Mouse (Mus musculus): Measurements from ENCODE around the gene Bbs9.

GRCm38 (mm10) chr9:22702812-22703367, 227.4 kb downstream of the Bbs9 start:
- no peak for TF ChIP-seq CTCF (conservative IDR thresholded peaks at IDR 0.05 in 1 of 2, IDR thresholded peaks at IDR 0.05 in 1 of 2; ENCODE audit: low read depth in 2 of 2, low read length in 2 of 2)
- TF ChIP-seq CHD1 (IDR thresholded peaks at IDR 0.05; ENCODE audit: low read depth, low read length), result no peak
- no peak for TF ChIP-seq RCOR1 (conservative IDR thresholded peaks at IDR 0.05; ENCODE audit: low read depth, low read length)
- TF ChIP-seq EP300 (IDR thresholded peaks at IDR 0.05; ENCODE audit: low read length), result no peak
- no peak for TF ChIP-seq MAX (IDR thresholded peaks at IDR 0.05; ENCODE audit: low read length)
- TF ChIP-seq POLR2A (IDR thresholded peaks at IDR 0.05; ENCODE audit: low read depth, low read length), result no peak
- TF ChIP-seq USF1 (IDR thresholded peaks at IDR 0.05; ENCODE audit: low read depth, low read length), result no peak
- no peak for TF ChIP-seq POLR2AphosphoS2 (IDR thresholded peaks at IDR 0.05; ENCODE audit: low read depth, low read length)
- no peak for TF ChIP-seq MAFK (IDR thresholded peaks at IDR 0.05; ENCODE audit: insufficient replicate concordance, low read length)
- no peak for TF ChIP-seq UBTF (IDR thresholded peaks at IDR 0.05; ENCODE audit: low read depth, low read length)
- TF ChIP-seq USF2 (conservative IDR thresholded peaks at IDR 0.05; ENCODE audit: low read depth, low read length), result no peak
- no peak for TF ChIP-seq ELF1 (IDR thresholded peaks at IDR 0.05; ENCODE audit: low read depth, low read length)
